Mouse (Mus musculus) midbrain, embryonic 14.5 days (tissue): Measurements from ENCODE around the gene Cacna2d1. TPM values are rescaled to one million over a fixed set of nuclear protein-coding genes. Genes with fewer than 3 reads are reported as not detected.

ENCODE experiments used
- ATAC-seq: fragments of 200-750 bp; cut with Nextera tagmentation; 2 replicates; pipeline ENCODE4 v1.8.0; 2017; ENCODE audit warnings: moderate number of reproducible peaks, moderate library complexity; ENCODE audit not compliant: low FRiP score, low TSS enrichment
- DNase-seq: peaks from one replicate; pipeline ENCODE4 v3.0.0-alpha.2; 2015
- H3K27ac ChIP-seq: fragments of 300-500 bp; sonication (generic); replicated peaks from 2 replicates; pipeline ENCODE4 v1.5.1; 2014; ENCODE audit warnings: mild to moderate bottlenecking, low read depth, low read length, moderate library complexity
- H3K27me3 ChIP-seq: fragments of 300-500 bp; sonication (generic); 2 replicates; pipeline ENCODE4 v1.6.1; 2014; ENCODE audit warnings: low read length, control low read depth, mixed read lengths; ENCODE audit not compliant: control insufficient read depth, insufficient read depth
- H3K36me3 ChIP-seq: fragments of 300-500 bp; sonication (generic); 2 replicates; pipeline ENCODE4 v1.6.1; 2014; ENCODE audit warnings: low read length, control low read depth; ENCODE audit not compliant: control insufficient read depth, insufficient read depth
- H3K4me1 ChIP-seq: fragments of 300-500 bp; sonication (generic); 2 replicates; pipeline ENCODE4 v1.6.1; 2014; ENCODE audit warnings: mild to moderate bottlenecking, antibody characterized with exemption, low read length, control low read depth; ENCODE audit not compliant: control insufficient read depth, insufficient read depth
- H3K4me2 ChIP-seq: fragments of 300-500 bp; sonication (generic); 2 replicates; pipeline ENCODE4 v1.6.1; 2014; ENCODE audit warnings: mild to moderate bottlenecking, low read length, moderate library complexity
- H3K4me3 ChIP-seq: fragments of 300-500 bp; sonication (generic); replicated peaks from 2 replicates; pipeline ENCODE4 v1.5.1; 2014; ENCODE audit warnings: low read depth, low read length
- H3K9ac ChIP-seq: fragments of 300-500 bp; sonication (generic); replicated peaks from 2 replicates; pipeline ENCODE4 v1.6.1; 2014; ENCODE audit warnings: mild to moderate bottlenecking, low read length, moderate library complexity
- H3K9me3 ChIP-seq: fragments of 300-500 bp; sonication (generic); 2 replicates; pipeline ENCODE4 v1.6.1; 2016; ENCODE audit warnings: low read length, control low read depth, mixed read lengths; ENCODE audit not compliant: control insufficient read depth
- WGBS: fragments of 180-500 bp; shearing (Covaris S2); extraction: QIAGEN DNeasy Blood & Tissue Kit; methylation state at CpG from one replicate; pipeline ENCODE4 v1.1.7; 2014; 5-methylcytosine and 5-hydroxymethylcytosine counted together
- polyA plus RNA-seq: library from polyadenylated mRNA; unstranded; fragments of >200 nt; fragmentation: Nextera tagmentation; extraction: Ambion mirVana; gene quantifications from 2 replicates; pipeline ENCODE4 v1.2.1, GENCODE M21; 2014

Gene Cacna2d1
- polyA plus RNA-seq, 1 experiment from 2014 or later: 52.9 TPM

- WGBS: 82% methylated on average over 2 of the region's 2 CpGs
- H3K4me3 ChIP-seq: no peak overlapping the region
- no peak overlapping the region for H3K27ac ChIP-seq
- H3K27me3 ChIP-seq: no peaks in the 10 kb centered on the region
- DNase-seq (no peak), ATAC-seq (no peak)
- H3K9me3 ChIP-seq: no peaks in the 10 kb centered on the region
- no peak overlapping the region for H3K9ac ChIP-seq
- no peaks in the 10 kb centered on the region for H3K4me1 ChIP-seq
- no peak overlapping the region for H3K4me2 ChIP-seq
- peaks cover 20% of the 10 kb centered on the region for H3K36me3 ChIP-seq
Observed at GRCm38 (mm10) chr5:16362076-16362475, 427.6 kb downstream of the Cacna2d1 start.

- H3K36me3 ChIP-seq: peaks cover 13% of the 10 kb centered on the region
- DNase-seq (no peak), ATAC-seq (no peak)
- H3K27me3 ChIP-seq: no peaks in the 10 kb centered on the region
- no peak overlapping the region for H3K4me3 ChIP-seq
- H3K27ac ChIP-seq: no peak overlapping the region
- WGBS: 87% methylated on average over 2 of the region's 2 CpGs
- H3K9ac ChIP-seq: no peak overlapping the region
- no peaks in the 10 kb centered on the region for H3K9me3 ChIP-seq
- H3K4me2 ChIP-seq: no peak overlapping the region
- H3K4me1 ChIP-seq: no peaks in the 10 kb centered on the region
Observed at GRCm38 (mm10) chr5:16363171-16363570, 428.7 kb downstream of the Cacna2d1 start.

- Histone ChIP-seq H3K36me3 (peaks cover 5% of the 10 kb centered on the region; the same call in 1 of the 2 replicates), H3K4me1 (no peaks in the 10 kb centered on the region), H3K27me3 (no peaks in the 10 kb centered on the region), H3K9me3 (no peaks in the 10 kb centered on the region), H3K27ac (no peak overlapping the region), H3K4me3 (no peak overlapping the region), H3K4me2 (no peak overlapping the region), H3K9ac (no peak overlapping the region)
- DNase-seq: no peak
- no peak for ATAC-seq
- 90% methylated on average over 8 of the region's 8 CpGs for WGBS
Observed at GRCm38 (mm10) chr5:16370706-16371105, 436.2 kb downstream of the Cacna2d1 start.

DNA sequence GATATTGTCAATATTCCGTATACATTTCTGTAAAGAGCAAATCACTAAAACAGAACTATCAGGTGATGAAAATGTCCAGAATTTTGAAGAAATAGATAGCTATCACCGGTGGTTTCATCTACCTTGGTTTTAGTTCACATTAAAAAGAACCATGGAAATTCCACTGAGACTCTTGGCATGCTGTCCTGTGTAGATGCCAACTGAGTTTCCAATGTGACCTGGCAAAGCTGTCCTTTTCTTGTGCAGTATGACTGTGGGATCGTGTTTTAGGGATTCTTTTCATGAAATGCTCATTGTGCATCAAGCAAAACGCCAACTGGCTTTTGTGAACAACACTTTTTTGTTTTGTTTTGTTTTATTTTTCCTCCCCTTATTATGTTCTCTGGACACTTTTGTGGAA is 439.5 kb downstream of the Cacna2d1 start:
- H3K27me3 ChIP-seq: no peaks in the 10 kb centered on the region
- H3K4me1 ChIP-seq: no peaks in the 10 kb centered on the region
- H3K4me3 ChIP-seq: no peak overlapping the region
- no peak overlapping the region for H3K27ac ChIP-seq
- H3K9ac ChIP-seq: no peak overlapping the region
- WGBS: 85% methylated on average over 4 of the region's 4 CpGs
- DNase-seq (no peak), ATAC-seq (no peak)
- no peak overlapping the region for H3K4me2 ChIP-seq
- peaks cover 5% of the 10 kb centered on the region; the same call in 1 of the 2 replicates for H3K36me3 ChIP-seq
- no peaks in the 10 kb centered on the region for H3K9me3 ChIP-seq

GRCm38 (mm10) chr5:16376329-16376908 is 441.9 kb downstream of the Cacna2d1 start:
- Histone ChIP-seq H3K9ac (no peak overlapping the region), H3K36me3 (no peaks in the 10 kb centered on the region), H3K9me3 (no peaks in the 10 kb centered on the region), H3K27me3 (no peaks in the 10 kb centered on the region), H3K27ac (no peak overlapping the region), H3K4me1 (no peaks in the 10 kb centered on the region), H3K4me2 (no peak overlapping the region), H3K4me3 (no peak overlapping the region)
- WGBS: 97% methylated on average over 3 of the region's 3 CpGs
- ATAC-seq (no peak), DNase-seq (peak; percentile 12)

DNA sequence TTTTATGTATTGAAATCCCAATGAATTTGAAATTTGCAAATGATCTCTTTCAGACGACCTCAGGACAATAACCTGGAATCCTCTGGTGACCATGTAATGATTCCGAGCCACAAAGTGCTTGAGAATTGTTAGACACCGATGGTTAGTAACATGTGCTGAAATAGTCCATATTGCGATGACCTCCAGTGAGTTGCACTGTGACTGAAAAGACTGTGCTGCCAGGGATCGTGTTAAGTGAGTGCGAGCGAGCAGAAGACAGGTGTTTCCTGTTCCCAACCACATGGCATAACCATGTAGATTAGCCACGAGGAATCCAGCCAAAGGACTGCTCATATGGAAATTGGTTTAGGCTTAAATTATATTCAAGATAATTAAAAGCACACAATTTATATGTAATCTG is 475.5 kb downstream of the Cacna2d1 start:
- no peaks in the 10 kb centered on the region for H3K27me3 ChIP-seq
- no peak overlapping the region for H3K4me2 ChIP-seq
- ATAC-seq: no peak
- no peak for DNase-seq
- H3K4me3 ChIP-seq: no peak overlapping the region
- no peaks in the 10 kb centered on the region for H3K36me3 ChIP-seq
- H3K9ac ChIP-seq: no peak overlapping the region
- no peak overlapping the region for H3K27ac ChIP-seq
- no peaks in the 10 kb centered on the region for H3K4me1 ChIP-seq
- WGBS: 88% methylated on average over 8 of the region's 8 CpGs
- no peaks in the 10 kb centered on the region for H3K9me3 ChIP-seq

DNA sequence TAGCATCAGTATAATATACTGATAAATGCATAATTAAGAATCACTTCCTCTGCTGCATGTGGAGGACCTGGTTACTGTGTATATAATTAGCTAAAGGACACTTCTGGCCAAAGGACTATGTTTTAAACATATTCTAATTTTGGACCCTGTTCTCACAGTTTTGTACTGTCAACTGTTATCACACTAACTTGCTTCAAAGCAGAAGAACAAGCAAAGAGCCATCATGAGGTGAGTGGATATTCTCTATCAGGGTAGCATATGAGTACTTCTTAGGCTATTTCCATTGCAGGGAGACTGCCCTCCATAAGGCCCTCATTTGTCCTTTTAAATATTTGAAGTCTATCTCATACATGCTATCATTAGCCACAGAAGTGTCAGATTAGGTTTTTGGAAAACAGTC is 480.2 kb downstream of the Cacna2d1 start:
- no peaks in the 10 kb centered on the region for H3K27me3 ChIP-seq
- no peak overlapping the region for H3K4me3 ChIP-seq
- H3K9me3 ChIP-seq: no peaks in the 10 kb centered on the region
- no peak overlapping the region for H3K4me2 ChIP-seq
- ATAC-seq (no peak), DNase-seq (no peak)
- H3K9ac ChIP-seq: no peak overlapping the region
- H3K27ac ChIP-seq: no peak overlapping the region
- no peaks in the 10 kb centered on the region for H3K36me3 ChIP-seq
- no peaks in the 10 kb centered on the region for H3K4me1 ChIP-seq

GRCm38 (mm10) chr5:16417996-16418395 is 483.5 kb downstream of the Cacna2d1 start:
- DNase-seq (no peak), ATAC-seq (no peak)
- Histone ChIP-seq H3K27ac (no peak overlapping the region), H3K4me1 (no peaks in the 10 kb centered on the region), H3K4me3 (no peak overlapping the region), H3K9me3 (no peaks in the 10 kb centered on the region), H3K27me3 (no peaks in the 10 kb centered on the region), H3K9ac (no peak overlapping the region), H3K4me2 (no peak overlapping the region), H3K36me3 (no peaks in the 10 kb centered on the region)
- 82% methylated on average over 1 of the region's 1 CpGs for WGBS

- no peak overlapping the region for H3K4me2 ChIP-seq
- 88% methylated on average over 3 of the region's 3 CpGs for WGBS
- no peak overlapping the region for H3K9ac ChIP-seq
- no peak for ATAC-seq
- DNase-seq: no peak
- H3K27ac ChIP-seq: no peak overlapping the region
- H3K4me1 ChIP-seq: no peaks in the 10 kb centered on the region
- no peaks in the 10 kb centered on the region for H3K9me3 ChIP-seq
- no peaks in the 10 kb centered on the region for H3K36me3 ChIP-seq
- H3K4me3 ChIP-seq: no peak overlapping the region
- no peaks in the 10 kb centered on the region for H3K27me3 ChIP-seq
Observed at GRCm38 (mm10) chr5:16418504-16418903, 484.0 kb downstream of the Cacna2d1 start.
